Mouse (Mus musculus) bone marrow, adult 2 months (tissue): Measurements from ENCODE around the gene Ring1. TPM values are rescaled to one million over a fixed set of nuclear protein-coding genes. Genes with fewer than 3 reads are reported as not detected.
"Not testable (repeated sequence)": the region's sequence is repeated elsewhere in the genome, so short reads cannot be mapped to it uniquely, and the experiment has no call there.

Experiments
- H3K27ac ChIP-seq: fragments of 200-500 bp; 2 replicates; pipeline ENCODE4 v1.5.1; 2012; ENCODE audit warnings: low read depth, mild to moderate bottlenecking, control low read depth, inconsistent platforms, low read length; ENCODE audit not compliant: control insufficient read depth, poor library complexity, insufficient read depth
- H3K4me1 ChIP-seq: fragments of 200-500 bp; 2 replicates; pipeline ENCODE4 v1.6.1; 2011; ENCODE audit warnings: low read length; ENCODE audit not compliant: control insufficient read depth, insufficient read depth
- H3K4me3 ChIP-seq: fragments of 200-500 bp; replicated peaks from 2 replicates; pipeline ENCODE3; 2011; ENCODE audit warnings: mild to moderate bottlenecking, low read depth, low read length, control low read depth; ENCODE audit not compliant: control insufficient read depth
- CTCF ChIP-seq: fragments of 200-500 bp; IDR thresholded peaks from 2 replicates; pipeline ENCODE4 v1.5.1; 2011; ENCODE audit warnings: low read length, control low read depth; ENCODE audit not compliant: control insufficient read depth, insufficient read depth
- POLR2A ChIP-seq: fragments of 200-500 bp; IDR thresholded peaks from 2 replicates; pipeline ENCODE4 v1.6.1; 2011; ENCODE audit warnings: low read depth, mild to moderate bottlenecking, control low read depth, low read length, borderline replicate concordance; ENCODE audit not compliant: control insufficient read depth
- WGBS: fragments of 180-500 bp; shearing (Covaris S2); methylation state at CpG from one replicate; pipeline ENCODE4 v1.1.7; 2018; 5-methylcytosine and 5-hydroxymethylcytosine counted together
- polyA plus RNA-seq: library from polyadenylated mRNA; stranded (reverse); fragments of >200 nt; gene quantifications from 2 replicates; pipeline ENCODE4 v1.2.4, GENCODE M21; 2011; ENCODE audit warnings: low replicate concordance; ENCODE audit not compliant: missing spikeins, insufficient read depth, insufficient read length

Ring1 gene
- polyA plus RNA-seq, 1 experiment: 35.7 TPM

GRCm38 (mm10) chr17:34006570-34006969, 17.9 kb downstream of the Ring1 start:
- no peak overlapping the region for H3K4me3 ChIP-seq
- no peaks in the 10 kb centered on the region for H3K4me1 ChIP-seq
- 51% methylated on average over 2 of the region's 2 CpGs for WGBS
- H3K27ac ChIP-seq: no peak overlapping the region
- TF ChIP-seq CTCF: no peak
- TF ChIP-seq POLR2A: no peak

GRCm38 (mm10) chr17:34003426-34003825, 21.1 kb downstream of the Ring1 start:
- Histone ChIP-seq H3K4me3 (no peak overlapping the region), H3K4me1 (no peaks in the 10 kb centered on the region; the same call in 1 of the 2 replicates), H3K27ac (no peak overlapping the region)
- TF ChIP-seq CTCF (peak; percentile 70), POLR2A (no peak)
- 4% methylated on average over 5 of the region's 5 CpGs for WGBS

GRCm38 (mm10) chr17:34000796-34001195, 23.7 kb downstream of the Ring1 start:
- H3K27ac ChIP-seq: peak overlapping the region; percentile 54
- H3K4me1 ChIP-seq, H3K4me3 ChIP-seq: not testable (repeated sequence)
- 18% methylated on average over 2 of the region's 2 CpGs for WGBS

- TF ChIP-seq CTCF (0 out of 2 replicates have a peak, but pooled peaks have one; percentile 1), POLR2A (peak; percentile 100)
- WGBS: under 1% methylated on average over 30 of the region's 30 CpGs
- peak within 1 kb of the TSS; percentile 76 for H3K4me3 ChIP-seq
- no peaks in the 10 kb centered on the region; the same call in 1 of the 2 replicates for H3K4me1 ChIP-seq
- peak within 1 kb of the TSS; percentile 90 for H3K27ac ChIP-seq
Measured at GRCm38 (mm10) chr17:34000150-34000537, 24.3 kb downstream of the Ring1 start, which contains the start of gene H2-K1. TSS of gene H2-K1 (minus strand) at chr17:34000347.

GRCm38 (mm10) chr17:33999341-34000149, 24.9 kb downstream of the Ring1 start:
- no peak for TF ChIP-seq POLR2A
- no peaks in the 10 kb centered on the region; the same call in 1 of the 2 replicates for H3K4me1 ChIP-seq
- H3K27ac ChIP-seq: peak overlapping the region; percentile 90
- H3K4me3 ChIP-seq: peak overlapping the region; percentile 76
- under 1% methylated on average over 87 of the region's 87 CpGs for WGBS

GRCm38 (mm10) chr17:33998697-33999096, 25.8 kb downstream of the Ring1 start:
- not testable (repeated sequence) for H3K27ac ChIP-seq, H3K4me1 ChIP-seq
- 7% methylated on average over 5 of the region's 5 CpGs for WGBS
- H3K4me3 ChIP-seq: peak overlapping the region; percentile 75

GRCm38 (mm10) chr17:33997025-33997424, 27.5 kb downstream of the Ring1 start:
- 80% methylated on average over 2 of the region's 2 CpGs for WGBS
- not testable (repeated sequence) for H3K4me1 ChIP-seq, H3K27ac ChIP-seq, H3K4me3 ChIP-seq

- Histone ChIP-seq H3K27ac (no peak overlapping the region), H3K4me1 (no peaks in the 10 kb centered on the region), H3K4me3 (no peak overlapping the region)
- 67% methylated on average over 3 of the region's 3 CpGs for WGBS
- TF ChIP-seq POLR2A (no peak), CTCF (no peak)
Measured at GRCm38 (mm10) chr17:33995651-33996050, 28.8 kb downstream of the Ring1 start.

- Histone ChIP-seq H3K4me1 (no peaks in the 10 kb centered on the region), H3K27ac (no peak overlapping the region), H3K4me3 (no peak overlapping the region)
- TF ChIP-seq POLR2A (no peak), CTCF (no peak)
- WGBS: 89% methylated on average over 8 of the region's 8 CpGs
Measured at GRCm38 (mm10) chr17:33994959-33995358, 29.5 kb downstream of the Ring1 start.
